In the genomic region with DNA sequence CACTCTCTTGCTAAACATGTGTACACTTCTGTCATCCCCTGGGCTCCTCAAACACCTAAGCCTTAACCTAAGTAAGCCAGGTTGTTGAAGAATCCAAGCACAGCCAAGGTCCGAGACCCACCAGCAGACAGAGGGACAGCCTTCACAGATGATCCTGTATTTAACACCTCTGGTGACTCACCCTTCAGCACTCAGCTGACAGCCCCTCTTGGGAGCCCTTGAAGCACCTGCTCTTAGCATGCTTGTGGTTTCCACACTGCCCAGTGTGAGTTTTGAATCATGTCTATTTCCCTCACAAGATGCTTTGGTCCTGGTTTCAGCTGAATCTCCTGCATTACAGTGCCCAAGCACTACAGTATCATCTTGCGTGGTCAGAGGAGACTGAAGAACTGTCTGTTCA, we compare ENCODE assay signal across 24 mouse cellular contexts.
DNase-seq lines count a peak whose midpoint lies in the region; ATAC-seq lines count a peak whose summit lies in the region.
"Had no signal": no experiment of that assay in that cellular context is flagged by ENCODE, and none has a peak within 500 bp of the region (broad histone marks: within the 10 kb centered on the region; RNA-seq: fewer than 3 reads in every experiment).

No protein-coding gene starts in this region.

- intact Hi-C loops in heart, postnatal 10 days (cut with DNase I) = no loop called here
- intact Hi-C loops in heart, postnatal 25 days (cut with DNase I) = no loop called here

- H3K4me2 ChIP-seq in limb, embryonic 11.5 days (ENCODE audit: low read depth, severe bottlenecking) = no peak overlapping the region
- H3K4me2 ChIP-seq: hindbrain, embryonic 13.5 days; liver, embryonic 15.5 days; lung, embryonic 15.5 days; midbrain, embryonic 13.5 days had no signal

- no peak overlapping the region for H3K4me3 ChIP-seq in limb, embryonic 11.5 days (ENCODE audit: low read depth, low read length)
- H3K4me3 ChIP-seq: erythroblast, embryonic 14.5 days; hindbrain, embryonic 13.5 days; left cerebral cortex, adult 2 months; liver, embryonic 15.5 days; lung, embryonic 15.5 days; midbrain, embryonic 13.5 days had no signal

- H3K9ac ChIP-seq in limb, embryonic 11.5 days (ENCODE audit: low read length) = no peak overlapping the region
- H3K9ac ChIP-seq: forebrain, postnatal 0 days; hindbrain, embryonic 13.5 days; liver, embryonic 15.5 days; lung, embryonic 15.5 days; midbrain, embryonic 13.5 days had no signal

- peak; percentile 37 for DNase-seq in heart, adult 11 months
- no peak for DNase-seq in heart, adult 8-10 months (ENCODE audit: low spot score)
- DNase-seq in heart, postnatal 10 days = peak; percentile 65 to 70
- no peak for DNase-seq in heart, postnatal 25 days (ENCODE audit: low spot score)
- peak; percentile 5 for DNase-seq in MN1 (ENCODE audit: low spot score)
- DNase-seq in limb, embryonic 11.5 days (ENCODE audit: low spot score) = peak; percentile 14
- DNase-seq in retina, postnatal 1 day = no peak
- no peak for DNase-seq in thymus, postnatal 10 days (ENCODE audit: low spot score in 2 of 2)
- DNase-seq: adrenal gland, adult 2 months; adrenal gland, postnatal 36 days; cerebellum, adult 18-20 months; cerebellum, postnatal 10 days; forebrain, postnatal 0 days; kidney, postnatal 14 days; right cerebral cortex, postnatal 14 days had no signal

- 85% methylated on average over 2 of the region's 2 CpGs for WGBS in limb, embryonic 11.5 days

- no peaks in the 10 kb centered on the region for H3K36me3 ChIP-seq in limb, embryonic 11.5 days (ENCODE audit: control insufficient read depth, insufficient read depth, low read length)
- H3K36me3 ChIP-seq: hindbrain, embryonic 13.5 days; liver, embryonic 15.5 days; lung, embryonic 15.5 days; midbrain, embryonic 13.5 days had no signal

- no peak overlapping the region for H3K27ac ChIP-seq in limb, embryonic 11.5 days (replicated peaks; ENCODE audit: low read depth, low read length)
- H3K27ac ChIP-seq: hindbrain, embryonic 13.5 days; left cerebral cortex, adult 2 months; liver, embryonic 15.5 days; lung, embryonic 15.5 days; macrophage; midbrain, embryonic 13.5 days had no signal

- H3K4me1 ChIP-seq in limb, embryonic 11.5 days (ENCODE audit: control insufficient read depth, insufficient read depth, low read length) = no peaks in the 10 kb centered on the region
- H3K4me1 ChIP-seq: hindbrain, embryonic 13.5 days; liver, embryonic 15.5 days; lung, embryonic 15.5 days; midbrain, embryonic 13.5 days had no signal

- no peaks in the 10 kb centered on the region for H3K9me3 ChIP-seq in limb, embryonic 11.5 days (ENCODE audit: control insufficient read depth, low read length)
- H3K9me3 ChIP-seq: hindbrain, embryonic 13.5 days; liver, embryonic 15.5 days; lung, embryonic 15.5 days; midbrain, embryonic 13.5 days had no signal

- ATAC-seq in limb, embryonic 11.5 days (ENCODE audit: insufficient number of reproducible peaks, low FRiP score, low TSS enrichment, low read depth) = no peak
- ATAC-seq: activated CD4-positive, CD25-positive, alpha-beta regulatory T cell, adult 4 months; forebrain, postnatal 0 days; intestine, embryonic 16.5 days; midbrain, embryonic 13.5 days had no signal

- no peaks in the 10 kb centered on the region for H3K27me3 ChIP-seq in limb, embryonic 11.5 days (ENCODE audit: control insufficient read depth, insufficient read depth, low read length)
- H3K27me3 ChIP-seq: hindbrain, embryonic 13.5 days; liver, embryonic 15.5 days; lung, embryonic 15.5 days; midbrain, embryonic 13.5 days had no signal

Comparison
In these comparisons a context has a peak if more than half of its experiments do, and no peak if none do; other contexts are left out.
1. DNase-seq: peak in heart, adult 11 months (single experiment), heart, postnatal 10 days (2 of 2), MN1 (single experiment) and limb, embryonic 11.5 days (single experiment); none in heart, adult 8-10 months (single experiment), heart, postnatal 25 days (single experiment), retina, postnatal 1 day (single experiment) and thymus, postnatal 10 days (0 of 2).